Mouse (Mus musculus) liver, postnatal 0 days (tissue): Measurements from ENCODE around the gene Pold1. TPM values are rescaled to one million over a fixed set of nuclear protein-coding genes. Genes with fewer than 3 reads are reported as not detected.
A peak's percentile ranks its signal among the peaks of the same experiment; 100 is the strongest.

ENCODE experiments used
- ATAC-seq: fragments of 200-750 bp; cut with Nextera tagmentation; 2 replicates; pipeline ENCODE4 v1.8.0; 2017; ENCODE audit warnings: mild to moderate bottlenecking, moderate library complexity
- DNase-seq: peaks from one replicate; pipeline ENCODE4 v3.0.0-alpha.2; 2016
- H3K27ac ChIP-seq: fragments of 300-500 bp; sonication (generic); 2 replicates; pipeline ENCODE4 v1.5.1; 2014; ENCODE audit warnings: antibody characterized with exemption, moderate library complexity, mild to moderate bottlenecking, low read depth
- H3K27me3 ChIP-seq: fragments of 300-500 bp; sonication (generic); 2 replicates; pipeline ENCODE4 v1.6.1; 2014; ENCODE audit warnings: low read length, control low read depth, mixed read lengths; ENCODE audit not compliant: insufficient read depth
- H3K36me3 ChIP-seq: fragments of 300-500 bp; sonication (generic); replicated peaks from 2 replicates; pipeline ENCODE4 v1.6.1; 2014; ENCODE audit warnings: mild to moderate bottlenecking, control low read depth, low read length, moderate library complexity, mixed read lengths; ENCODE audit not compliant: insufficient read depth
- H3K4me1 ChIP-seq: fragments of 300-500 bp; sonication (generic); 2 replicates; pipeline ENCODE4 v1.6.1; 2014; ENCODE audit warnings: antibody characterized with exemption, mild to moderate bottlenecking, control low read depth; ENCODE audit not compliant: insufficient read depth
- H3K4me2 ChIP-seq: fragments of 300-500 bp; sonication (generic); 2 replicates; pipeline ENCODE4 v1.6.1; 2014; ENCODE audit warnings: low read depth, mild to moderate bottlenecking, low read length, moderate library complexity, mixed read lengths
- H3K4me3 ChIP-seq: fragments of 300-500 bp; sonication (generic); 2 replicates; pipeline ENCODE4 v1.5.1; 2014; ENCODE audit warnings: low read depth, low read length
- H3K9ac ChIP-seq: fragments of 300-500 bp; sonication (generic); replicated peaks from 2 replicates; pipeline ENCODE4 v1.6.1; 2014; ENCODE audit warnings: mild to moderate bottlenecking, moderate library complexity
- H3K9me3 ChIP-seq: fragments of 300-500 bp; sonication (generic); 2 replicates; pipeline ENCODE4 v1.6.1; 2016; ENCODE audit warnings: mild to moderate bottlenecking, control low read depth, low read length, mixed read lengths
- CTCF ChIP-seq: sonication (generic); IDR thresholded peaks from 2 replicates; pipeline ENCODE4 v1.5.1; 2016; ENCODE audit warnings: antibody characterized with exemption, low read depth
- EP300 ChIP-seq: IDR thresholded peaks from 2 replicates; pipeline ENCODE4 v1.6.1; 2016; ENCODE audit warnings: antibody characterized with exemption, low read depth, mild to moderate bottlenecking
- WGBS: fragments of 180-500 bp; shearing (Covaris S2); extraction: QIAGEN DNeasy Blood & Tissue Kit; methylation state at CpG from one replicate; pipeline ENCODE4 v1.1.7; 2014; ENCODE audit not compliant: insufficient replicate concordance; 5-methylcytosine and 5-hydroxymethylcytosine counted together
- polyA plus RNA-seq: library from polyadenylated mRNA; unstranded; fragments of >200 nt; fragmentation: Nextera tagmentation; extraction: Ambion mirVana; gene quantifications from 2 replicates; pipeline ENCODE4 v1.2.1, GENCODE M21; 2015

Pold1 gene
- polyA plus RNA-seq, 1 experiment from 2014 or later: 25.1 TPM

DNA sequence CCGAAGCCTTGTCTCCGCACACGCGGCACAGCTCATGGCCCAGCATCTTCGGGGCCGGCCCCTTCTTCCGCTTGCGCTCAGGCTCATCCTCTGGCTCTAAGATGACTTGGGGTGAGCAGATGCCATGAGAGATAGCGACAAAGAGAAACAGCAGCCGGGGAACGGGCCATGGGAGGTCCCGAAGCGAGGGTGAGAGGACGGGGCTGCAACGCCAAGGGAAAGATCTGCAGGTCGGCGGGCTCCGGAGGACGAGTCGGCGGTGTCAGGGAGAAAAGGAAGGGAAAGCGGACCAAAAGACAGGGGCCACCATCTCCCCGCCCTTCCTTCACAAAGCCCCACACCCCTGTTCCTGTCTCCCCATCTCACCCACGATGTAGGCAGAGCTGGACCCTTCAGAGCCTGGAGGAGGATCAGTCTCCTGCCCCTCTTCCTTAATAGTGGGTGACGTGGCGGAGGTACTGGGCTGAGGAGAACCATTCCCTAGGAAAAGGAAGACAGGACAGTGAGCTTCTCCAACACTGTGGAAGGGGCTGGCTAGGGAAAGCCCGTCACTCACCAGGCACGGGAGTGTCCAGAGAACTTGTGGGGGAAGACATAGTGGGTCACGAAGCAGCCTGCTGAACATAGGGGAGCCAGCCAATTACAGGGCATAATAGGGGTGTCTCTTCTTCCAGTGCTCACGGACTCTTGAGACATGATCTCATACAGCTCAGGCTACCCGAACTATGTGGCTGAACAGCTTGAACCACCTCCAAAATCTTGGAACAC, 3.7 kb upstream of the Pold1 start:
- Histone ChIP-seq H3K36me3 (peaks cover 32% of the 10 kb centered on the region), H3K4me3 (peak overlapping the region; percentile 99), H3K4me1 (peaks cover 26% of the 10 kb centered on the region), H3K9ac (no peak overlapping the region), H3K9me3 (no peaks in the 10 kb centered on the region), H3K4me2 (peak overlapping the region; percentile 78), H3K27me3 (no peaks in the 10 kb centered on the region), H3K27ac (no peak overlapping the region)
- whole genome bisulfite sequencing: 86% methylated on average over 31 of the region's 31 CpGs
- ATAC-seq (no peak), DNase-seq (no peak)
- no peak for TF ChIP-seq EP300
- no peak for TF ChIP-seq CTCF

DNA sequence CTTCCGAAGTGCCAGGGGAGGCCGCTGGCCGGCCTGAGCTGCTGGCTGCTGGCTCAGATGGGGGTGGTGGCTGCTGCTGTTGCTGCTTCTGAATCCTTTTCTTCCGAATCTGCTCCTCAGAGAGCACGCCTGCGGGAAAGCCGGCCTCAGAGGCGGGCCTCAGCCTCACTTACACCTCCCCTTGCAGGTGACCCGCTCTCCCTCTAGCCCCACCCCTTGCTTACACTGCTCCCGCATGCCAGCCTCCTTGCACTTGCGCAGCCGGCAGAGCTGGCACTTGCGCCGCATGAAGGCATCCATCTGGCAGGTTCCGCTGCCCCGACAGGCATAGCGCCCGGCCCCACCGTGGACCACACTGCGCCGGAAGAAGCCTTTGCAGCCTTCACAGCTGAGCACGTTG, 3.1 kb upstream of the Pold1 start:
- ATAC-seq: no peak
- no peak overlapping the region for H3K27ac ChIP-seq
- 92% methylated on average over 20 of the region's 22 CpGs for WGBS

DNA sequence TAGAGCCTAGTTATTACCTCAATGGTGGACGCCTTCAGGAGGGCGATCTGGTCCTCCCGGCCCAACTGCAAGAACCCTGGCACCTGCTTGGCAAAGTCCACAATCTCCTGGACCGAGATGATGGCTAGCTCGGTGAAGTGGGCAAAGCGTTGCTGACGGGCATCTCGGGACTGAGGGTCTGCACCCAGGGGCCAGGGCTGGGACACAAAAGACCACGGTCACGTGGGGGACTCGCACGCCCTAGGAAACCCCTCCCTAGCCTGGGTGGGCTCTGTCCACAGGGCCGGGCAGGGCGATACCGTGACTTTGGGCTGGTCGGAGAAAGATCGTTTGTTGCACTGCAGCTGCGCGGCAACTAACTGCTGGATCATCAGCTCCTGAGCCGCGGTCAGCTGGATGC, 2.7 kb upstream of the Pold1 start:
- WGBS: 94% methylated on average over 21 of the region's 21 CpGs
- no peak overlapping the region for H3K4me3 ChIP-seq

More for the DNA sequence above, 3.1 kb upstream of the Pold1 start:
- no peak overlapping the region for H3K4me3 ChIP-seq
- H3K36me3 ChIP-seq: peaks cover 32% of the 10 kb centered on the region
- H3K9ac ChIP-seq: no peak overlapping the region
- peaks cover 29% of the 10 kb centered on the region for H3K4me1 ChIP-seq
- DNase-seq: no peak
- no peaks in the 10 kb centered on the region for H3K27me3 ChIP-seq
- H3K9me3 ChIP-seq: no peaks in the 10 kb centered on the region
- no peak for TF ChIP-seq CTCF
- TF ChIP-seq EP300: no peak
- no peak overlapping the region for H3K4me2 ChIP-seq

DNA sequence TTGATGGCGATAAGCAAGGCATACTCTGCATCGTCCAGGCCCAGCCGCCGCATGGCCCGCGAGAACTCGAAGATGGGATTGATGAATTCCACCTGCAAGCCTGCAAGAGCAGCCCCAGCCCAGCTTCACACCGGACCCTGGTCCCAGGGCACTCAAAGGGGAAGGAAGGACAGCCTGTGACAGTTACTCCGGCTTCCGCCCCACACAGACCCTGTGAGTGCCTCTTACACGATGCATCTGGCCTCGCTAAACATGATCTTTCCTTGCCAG, 1.7 kb upstream of the Pold1 start:
- no peak for DNase-seq
- 92% methylated on average over 12 of the region's 12 CpGs for WGBS
- Histone ChIP-seq H3K27ac (no peak overlapping the region), H3K27me3 (no peaks in the 10 kb centered on the region), H3K9me3 (no peaks in the 10 kb centered on the region), H3K36me3 (peaks cover 32% of the 10 kb centered on the region), H3K4me2 (no peak overlapping the region), H3K9ac (no peak overlapping the region), H3K4me1 (peaks cover 23% of the 10 kb centered on the region), H3K4me3 (no peak overlapping the region)
- no peak for ATAC-seq
- no peak for TF ChIP-seq EP300
- TF ChIP-seq CTCF: no peak

More for the DNA sequence above, 2.7 kb upstream of the Pold1 start:
- Histone ChIP-seq H3K9me3 (no peaks in the 10 kb centered on the region), H3K4me1 (peaks cover 25% of the 10 kb centered on the region), H3K27me3 (no peaks in the 10 kb centered on the region), H3K27ac (no peak overlapping the region), H3K4me2 (no peak overlapping the region), H3K36me3 (peaks cover 32% of the 10 kb centered on the region), H3K9ac (no peak overlapping the region)
- TF ChIP-seq EP300 (no peak), CTCF (no peak)
- ATAC-seq (no peak), DNase-seq (no peak)

DNA sequence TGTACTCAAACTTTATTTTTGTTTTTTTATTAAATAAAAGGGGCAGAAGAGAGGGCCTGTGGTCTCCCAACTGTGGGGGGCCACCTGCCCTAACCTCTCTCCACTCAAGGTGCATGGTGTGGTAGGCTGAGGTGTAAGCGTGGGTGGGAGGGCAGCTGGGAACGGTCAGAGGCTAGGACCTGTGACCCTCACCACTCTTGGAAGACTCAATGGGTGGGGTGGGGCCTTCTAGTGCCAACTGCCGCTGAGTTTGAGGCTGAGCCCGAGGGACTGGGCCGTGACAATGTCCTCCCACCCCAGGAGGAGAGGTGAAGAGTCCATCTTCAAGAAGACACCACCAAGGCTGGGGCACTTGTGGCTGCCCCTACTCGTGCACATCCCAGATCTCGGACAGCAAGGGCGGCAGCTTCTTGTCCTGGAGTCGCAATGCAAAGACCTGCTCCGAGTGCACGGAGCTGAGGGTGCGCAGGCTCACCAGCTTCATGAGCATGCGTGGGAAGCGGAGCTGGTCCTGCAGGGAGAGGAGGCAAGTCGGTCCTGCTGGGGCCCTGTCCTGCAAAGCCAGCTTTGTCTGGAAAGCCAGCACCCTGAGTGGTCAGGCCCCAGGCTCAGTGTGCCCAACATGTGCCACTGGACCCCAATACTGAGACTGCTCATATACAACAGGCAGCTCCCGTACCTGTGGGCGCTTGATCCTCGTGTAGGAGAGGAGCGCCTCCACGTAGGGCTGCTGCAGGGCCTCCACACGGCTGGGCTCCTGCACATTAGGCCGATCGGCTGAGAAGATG, 1.2 kb upstream of the Pold1 start:
- Histone ChIP-seq H3K4me3 (no peak overlapping the region), H3K9ac (no peak overlapping the region), H3K36me3 (peaks cover 32% of the 10 kb centered on the region), H3K4me1 (peaks cover 23% of the 10 kb centered on the region), H3K27ac (no peak overlapping the region), H3K4me2 (no peak overlapping the region), H3K27me3 (no peaks in the 10 kb centered on the region), H3K9me3 (no peaks in the 10 kb centered on the region)
- DNase-seq: no peak
- no peak for ATAC-seq
- no peak for TF ChIP-seq EP300
- no peak for TF ChIP-seq CTCF
- 92% methylated on average over 23 of the region's 23 CpGs for WGBS

DNA sequence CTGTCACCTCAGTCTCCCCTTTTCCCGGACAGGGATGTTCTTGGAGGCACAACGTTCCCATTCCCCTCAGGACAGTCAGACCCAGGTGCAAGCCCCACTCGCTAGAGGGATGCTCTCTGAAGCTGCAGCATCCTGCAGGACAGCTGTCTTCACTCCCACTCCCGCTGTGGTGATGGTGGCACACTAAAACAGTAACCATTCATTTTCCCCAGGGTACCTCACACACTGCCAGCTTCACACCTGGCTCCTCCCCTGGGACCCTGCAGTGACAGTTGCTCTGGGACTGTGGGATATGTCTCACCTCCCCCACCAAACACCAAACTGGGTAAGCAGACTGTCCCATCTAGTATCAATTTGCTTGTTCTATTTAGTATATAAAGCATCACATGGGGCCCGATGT, 924 bp downstream of the Pold1 start:
- WGBS: 23% methylated on average over 5 of the region's 5 CpGs
- H3K27ac ChIP-seq: peak overlapping the region; percentile 77

More for the DNA sequence above, 924 bp downstream of the Pold1 start:
- Histone ChIP-seq H3K27me3 (no peaks in the 10 kb centered on the region), H3K4me2 (peak overlapping the region; percentile 97), H3K4me3 (peak overlapping the region; percentile 62), H3K9ac (peak overlapping the region; percentile 65), H3K36me3 (peaks cover 32% of the 10 kb centered on the region), H3K4me1 (peaks cover 11% of the 10 kb centered on the region), H3K9me3 (no peaks in the 10 kb centered on the region)
- ATAC-seq: no peak
- TF ChIP-seq CTCF: no peak
- no peak for TF ChIP-seq EP300
- DNase-seq: no peak
